Mouse (Mus musculus) hindbrain, embryonic 10.5 days (tissue): ENCODE measurements at regions not wholly inside any gene's neighbourhood (a gene's known extent, or its start where the extent isn't known, plus 50 kb on each side); places are given as distances from the start of the nearest gene placed in this dataset.

ENCODE experiments used
- DNase-seq: peaks from one replicate; pipeline ENCODE4 v3.0.0-alpha.2; 2017; ENCODE audit warnings: low spot score
- H3K27ac ChIP-seq: fragments of 300-500 bp; sonication (generic); 2 replicates; pipeline ENCODE4 v1.5.1; 2016; ENCODE audit warnings: mild to moderate bottlenecking, moderate library complexity
- H3K27me3 ChIP-seq: fragments of 300-500 bp; sonication (generic); 2 replicates; pipeline ENCODE4 v1.6.1; 2016; ENCODE audit warnings: mild to moderate bottlenecking; ENCODE audit not compliant: poor library complexity, insufficient read depth, severe bottlenecking
- H3K36me3 ChIP-seq: fragments of 300-500 bp; sonication (generic); 2 replicates; pipeline ENCODE4 v1.6.1; 2016; ENCODE audit warnings: mild to moderate bottlenecking, moderate library complexity
- H3K4me1 ChIP-seq: fragments of 300-500 bp; sonication (generic); replicated peaks from 2 replicates; pipeline ENCODE4 v1.6.1; 2016; ENCODE audit warnings: mild to moderate bottlenecking
- H3K4me3 ChIP-seq: fragments of 300-500 bp; sonication (generic); 2 replicates; pipeline ENCODE4 v1.5.1; 2016; ENCODE audit warnings: mild to moderate bottlenecking, moderate library complexity
- H3K9me3 ChIP-seq: fragments of 300-500 bp; sonication (generic); 2 replicates; pipeline ENCODE4 v1.6.1; 2016; ENCODE audit warnings: mild to moderate bottlenecking, moderate library complexity
- WGBS: fragments of 180-500 bp; shearing (Covaris S2); methylation state at CpG from one replicate; pipeline ENCODE4 v1.1.7; 2016; 5-methylcytosine and 5-hydroxymethylcytosine counted together

DNA sequence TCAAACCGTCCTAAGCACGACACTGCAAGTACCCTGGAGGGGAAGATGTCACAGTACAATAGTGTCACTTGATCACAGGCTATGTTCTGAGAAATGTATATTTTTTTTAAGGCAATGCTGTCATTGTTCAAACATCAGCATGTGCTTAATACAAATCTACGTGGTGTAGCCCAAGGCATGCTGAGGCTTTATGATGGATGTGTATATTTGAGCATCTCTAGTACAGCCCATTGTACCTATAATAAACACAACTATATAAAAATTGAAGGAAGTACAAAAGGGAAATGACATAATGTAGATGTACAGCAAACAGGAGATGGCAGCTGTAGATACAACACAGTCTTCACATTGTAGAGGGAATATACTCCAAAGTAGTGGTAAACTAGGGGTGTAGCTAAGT, 309.2 kb downstream of the Galc start:
- no peaks in the 10 kb centered on the region for H3K4me1 ChIP-seq
- no peak overlapping the region for H3K27ac ChIP-seq
- no peaks in the 10 kb centered on the region for H3K27me3 ChIP-seq
- H3K36me3 ChIP-seq, result no peaks in the 10 kb centered on the region
- 75% methylated on average over 3 of the region's 3 CpGs for WGBS
- no peak for DNase-seq
- H3K9me3 ChIP-seq, result no peaks in the 10 kb centered on the region
- no peak overlapping the region for H3K4me3 ChIP-seq

DNA sequence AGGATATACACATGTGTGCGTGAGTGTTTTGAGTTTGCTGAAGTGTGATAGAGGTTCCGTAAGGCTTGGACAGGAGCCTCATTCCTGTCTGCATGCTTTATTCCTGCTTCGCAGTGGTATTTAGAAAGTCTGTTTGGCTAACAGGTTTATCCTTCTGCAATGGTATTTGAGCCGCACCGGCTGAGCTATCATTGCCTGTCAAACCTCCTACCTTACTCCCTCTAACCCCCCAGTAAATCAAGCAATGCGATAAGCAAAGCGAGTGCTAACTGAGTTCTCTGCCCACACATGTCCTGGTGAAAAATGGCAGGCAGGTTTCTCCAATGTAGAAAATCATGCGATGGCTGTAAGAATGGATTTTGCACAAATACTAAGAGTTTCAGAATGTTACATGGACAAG, 311.8 kb downstream of the Galc start:
- H3K9me3 ChIP-seq, result no peaks in the 10 kb centered on the region

DNA sequence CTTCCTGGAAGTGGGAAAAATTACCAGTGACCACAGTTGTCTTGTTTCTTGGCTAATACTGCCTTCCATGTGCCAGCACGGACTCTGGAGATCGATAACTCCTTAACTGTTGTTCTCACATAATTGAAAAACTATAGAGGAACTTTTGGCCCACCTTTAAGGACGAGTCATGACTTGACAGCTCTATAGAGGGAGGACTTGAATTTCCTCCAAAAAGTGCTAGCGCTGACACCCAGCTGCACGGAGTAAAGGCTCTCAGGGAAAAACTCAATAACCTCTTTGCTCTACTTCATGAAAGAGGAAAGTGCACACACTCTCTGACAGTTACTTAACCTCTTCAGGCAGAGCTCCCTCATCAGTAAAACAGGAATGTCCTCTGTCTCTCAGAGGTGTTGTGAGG, 320.9 kb downstream of the Galc start:
- H3K4me1 ChIP-seq, result no peaks in the 10 kb centered on the region
- no peak overlapping the region for H3K4me3 ChIP-seq
- DNase-seq, result no peak
- no peaks in the 10 kb centered on the region for H3K9me3 ChIP-seq
- H3K27ac ChIP-seq, result no peak overlapping the region
- H3K27me3 ChIP-seq, result no peaks in the 10 kb centered on the region
- no peaks in the 10 kb centered on the region for H3K36me3 ChIP-seq
- 86% methylated on average over 5 of the region's 5 CpGs for WGBS

More for the DNA sequence above, 311.8 kb downstream of the Galc start:
- no peak for DNase-seq
- H3K27ac ChIP-seq, result no peak overlapping the region
- H3K36me3 ChIP-seq, result no peaks in the 10 kb centered on the region
- H3K4me1 ChIP-seq, result no peaks in the 10 kb centered on the region
- H3K4me3 ChIP-seq, result no peak overlapping the region
- 96% methylated on average over 8 of the region's 8 CpGs for WGBS
- H3K27me3 ChIP-seq, result no peaks in the 10 kb centered on the region

DNA sequence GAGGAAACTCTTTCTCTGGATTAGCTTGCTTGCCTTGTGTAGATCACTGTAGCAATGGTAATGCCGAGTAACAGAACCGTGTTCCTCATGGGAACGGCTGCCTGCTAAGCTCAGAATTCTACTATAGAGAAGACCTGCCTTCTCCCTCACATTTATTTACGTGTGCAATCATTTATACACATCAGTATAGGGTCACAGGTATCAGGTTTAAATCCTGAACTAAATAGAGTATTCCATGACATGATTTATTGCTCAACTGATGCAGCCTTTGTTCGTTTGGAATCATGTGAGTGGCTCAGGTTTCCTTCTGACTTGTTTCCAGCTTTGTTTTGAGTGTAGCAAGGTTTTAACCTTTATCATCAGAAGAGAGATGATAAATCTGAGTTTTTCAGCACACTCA, 329.4 kb downstream of the Galc start:
- no peak for DNase-seq
- Histone ChIP-seq H3K4me3 (no peak overlapping the region), H3K9me3 (no peaks in the 10 kb centered on the region), H3K27me3 (no peaks in the 10 kb centered on the region), H3K27ac (no peak overlapping the region), H3K4me1 (peaks cover 4% of the 10 kb centered on the region; the same call in 1 of the 2 replicates), H3K36me3 (no peaks in the 10 kb centered on the region)
- 90% methylated on average over 5 of the region's 5 CpGs for WGBS

DNA sequence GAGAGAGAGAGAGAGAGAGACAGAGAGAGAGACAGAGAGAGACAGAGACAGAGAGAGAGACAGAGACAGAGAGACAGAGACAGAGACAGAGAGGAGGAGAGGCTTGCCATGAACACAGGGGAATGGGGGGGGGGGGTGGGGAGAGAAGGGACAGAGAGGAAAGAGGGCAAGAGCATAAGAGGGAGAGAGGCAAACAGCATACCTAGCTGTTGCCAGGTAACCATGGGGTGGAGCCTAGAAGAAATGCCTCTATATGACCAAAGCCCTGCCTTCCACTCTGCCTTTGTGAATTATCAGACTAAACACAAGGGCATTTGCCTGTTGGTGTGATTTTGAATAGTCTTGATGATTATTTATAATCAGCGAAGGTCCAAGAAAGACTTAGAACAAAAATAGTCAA, 332.2 kb downstream of the Galc start:
- Histone ChIP-seq H3K9me3 (no peaks in the 10 kb centered on the region), H3K27me3 (no peaks in the 10 kb centered on the region), H3K4me3 (no peak overlapping the region), H3K36me3 (no peaks in the 10 kb centered on the region), H3K27ac (no peak overlapping the region), H3K4me1 (peaks cover 4% of the 10 kb centered on the region; the same call in 1 of the 2 replicates)
- DNase-seq, result no peak
- 90% methylated on average over 1 of the region's 1 CpGs for WGBS

DNA sequence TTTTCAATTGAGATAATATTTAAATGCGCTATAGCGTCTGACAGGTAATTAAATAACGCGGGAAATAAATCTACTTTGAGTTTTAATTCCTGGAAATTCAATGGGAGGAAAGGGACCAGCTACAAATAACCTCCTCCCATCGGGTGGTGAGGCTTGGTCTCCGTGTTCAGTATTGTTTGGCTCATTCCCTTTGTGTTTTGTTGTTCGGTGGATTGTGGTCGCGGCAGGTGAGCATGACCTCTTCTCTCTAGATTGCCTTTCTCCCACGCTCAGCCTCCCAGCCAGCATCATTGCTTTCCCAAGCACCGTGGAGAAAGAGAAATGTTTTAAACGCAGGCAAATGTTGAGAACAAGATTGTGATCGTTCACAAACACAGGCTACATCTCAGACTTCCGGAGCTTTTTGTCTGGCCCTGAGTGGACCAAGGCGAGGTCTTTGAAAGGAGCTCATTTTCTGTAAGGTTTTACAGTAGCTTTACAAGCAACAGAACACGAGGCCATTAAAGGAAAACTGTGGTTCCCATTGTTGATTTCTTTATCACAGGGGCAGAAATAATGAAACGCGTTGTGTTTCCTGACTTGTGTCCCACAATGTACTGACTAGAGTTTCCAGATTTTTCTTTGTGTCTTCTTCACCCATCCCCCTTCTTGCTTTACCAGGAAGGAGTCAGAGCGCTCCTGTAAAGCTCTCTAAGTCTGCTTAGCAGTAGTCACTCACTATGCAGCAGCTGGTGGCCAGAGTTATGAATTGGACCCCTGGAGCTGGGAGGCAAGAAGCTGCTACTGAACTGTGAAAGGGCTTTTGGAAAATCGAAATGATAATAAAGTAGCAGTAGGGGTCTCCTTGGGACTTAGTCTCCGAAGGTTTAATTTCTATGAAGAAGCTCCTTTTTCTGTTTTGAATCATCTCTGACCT, 337.7 kb downstream of the Galc start:
- 39% methylated on average over 21 of the region's 21 CpGs for WGBS
- Histone ChIP-seq H3K27ac (peak overlapping the region; percentile 75), H3K27me3 (no peaks in the 10 kb centered on the region), H3K9me3 (no peaks in the 10 kb centered on the region), H3K4me1 (0 out of 2 replicates have a peak, but pooled peaks cover 9% of the 10 kb centered on the region), H3K4me3 (no peak overlapping the region), H3K36me3 (no peaks in the 10 kb centered on the region)
- peak; percentile 17 for DNase-seq

DNA sequence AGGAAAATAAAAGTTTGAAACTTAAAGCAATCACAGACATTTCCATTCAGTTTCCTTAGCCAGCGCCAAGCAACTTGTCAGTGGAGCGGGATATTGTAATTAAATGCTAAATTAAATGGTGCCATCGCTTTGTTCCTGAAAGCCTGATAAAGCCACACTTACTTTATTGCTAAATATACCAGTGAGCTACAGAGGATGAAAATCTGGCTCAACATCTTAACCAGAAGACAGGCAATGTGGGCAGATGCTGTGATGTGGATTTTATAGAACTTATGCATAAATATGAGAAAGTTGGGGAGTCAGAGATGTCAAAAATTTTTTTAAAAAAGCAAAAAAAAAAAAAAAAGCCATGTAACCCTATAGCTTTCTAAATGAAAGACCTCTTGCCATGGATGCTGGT, 340.8 kb downstream of the Galc start:
- H3K4me3 ChIP-seq, result no peak overlapping the region
- H3K36me3 ChIP-seq, result no peaks in the 10 kb centered on the region
- WGBS, result 92% methylated on average over 3 of the region's 3 CpGs
- H3K4me1 ChIP-seq, result 0 out of 2 replicates have a peak, but pooled peaks cover 9% of the 10 kb centered on the region
- no peaks in the 10 kb centered on the region for H3K27me3 ChIP-seq
- no peak overlapping the region for H3K27ac ChIP-seq
- no peak for DNase-seq
- no peaks in the 10 kb centered on the region for H3K9me3 ChIP-seq

DNA sequence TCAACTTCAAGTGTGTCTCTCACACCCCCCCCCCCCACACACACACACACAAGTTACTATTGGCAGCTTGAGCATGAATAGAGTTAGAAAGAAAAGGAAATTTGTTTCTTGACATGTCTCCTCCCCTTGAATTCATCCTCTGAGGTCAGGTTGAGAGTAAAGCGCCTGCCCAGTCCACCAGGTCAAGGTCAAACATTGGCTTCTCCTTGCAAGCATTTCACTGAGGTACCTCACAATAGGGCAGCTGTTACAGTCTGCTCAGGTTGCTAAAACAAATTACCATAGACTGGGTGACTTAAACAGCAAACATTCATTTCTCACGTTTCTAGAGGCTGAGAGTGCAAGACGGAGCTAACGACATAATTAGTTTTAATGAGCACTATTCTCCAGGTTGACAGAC, 344.2 kb downstream of the Galc start:
- WGBS, result 81% methylated on average over 4 of the region's 4 CpGs
- no peak overlapping the region for H3K27ac ChIP-seq
- H3K9me3 ChIP-seq, result no peaks in the 10 kb centered on the region
- H3K4me3 ChIP-seq, result no peak overlapping the region
- no peak for DNase-seq
- H3K36me3 ChIP-seq, result no peaks in the 10 kb centered on the region
- no peaks in the 10 kb centered on the region for H3K27me3 ChIP-seq
- H3K4me1 ChIP-seq, result no peaks in the 10 kb centered on the region

DNA sequence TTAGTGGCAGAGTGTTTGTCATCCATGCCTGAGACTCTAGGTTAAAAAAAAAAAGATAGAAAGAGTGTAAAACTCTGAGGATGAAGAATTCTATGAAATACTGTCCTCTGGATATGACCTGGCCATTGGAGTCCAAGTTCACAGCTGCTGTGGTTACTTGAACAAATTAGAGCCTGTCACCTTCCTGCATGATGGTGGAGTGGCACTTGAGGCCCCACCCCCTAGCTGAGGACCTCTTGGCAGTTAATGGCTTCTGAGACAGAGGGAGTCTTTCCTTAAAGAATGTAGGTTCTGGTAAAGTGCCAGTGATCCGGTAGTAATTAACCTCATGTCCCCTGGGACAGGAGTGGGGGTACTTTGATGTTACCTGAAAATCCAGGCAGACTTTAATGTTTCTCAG, 346.5 kb downstream of the Galc start:
- Histone ChIP-seq H3K4me3 (no peak overlapping the region), H3K27ac (no peak overlapping the region), H3K36me3 (no peaks in the 10 kb centered on the region), H3K4me1 (no peaks in the 10 kb centered on the region), H3K27me3 (no peaks in the 10 kb centered on the region), H3K9me3 (no peaks in the 10 kb centered on the region)
- DNase-seq, result no peak
- 89% methylated on average over 1 of the region's 1 CpGs for WGBS

DNA sequence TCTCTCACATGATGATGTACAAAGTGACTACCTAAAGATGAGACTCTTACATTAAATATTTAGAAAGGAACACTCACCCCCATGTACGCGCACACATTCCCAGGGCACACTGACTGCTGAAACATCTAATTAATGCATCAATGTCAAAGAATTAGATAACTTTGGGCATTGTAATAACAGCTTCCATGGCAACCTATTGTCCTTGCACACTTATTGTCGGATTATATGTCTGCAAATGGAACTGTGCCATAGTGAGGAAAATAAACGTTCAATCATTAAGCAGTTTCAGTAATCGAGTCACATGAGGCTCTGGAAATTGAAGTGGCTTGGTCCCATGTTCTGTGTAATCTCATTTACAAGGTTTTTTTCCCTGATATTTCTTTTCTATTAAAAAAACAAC, 360.0 kb downstream of the Galc start:
- DNase-seq, result no peak
- Histone ChIP-seq H3K9me3 (no peaks in the 10 kb centered on the region), H3K27me3 (no peaks in the 10 kb centered on the region), H3K4me1 (no peaks in the 10 kb centered on the region), H3K27ac (no peak overlapping the region), H3K4me3 (no peak overlapping the region), H3K36me3 (no peaks in the 10 kb centered on the region)
- 81% methylated on average over 5 of the region's 5 CpGs for WGBS

DNA sequence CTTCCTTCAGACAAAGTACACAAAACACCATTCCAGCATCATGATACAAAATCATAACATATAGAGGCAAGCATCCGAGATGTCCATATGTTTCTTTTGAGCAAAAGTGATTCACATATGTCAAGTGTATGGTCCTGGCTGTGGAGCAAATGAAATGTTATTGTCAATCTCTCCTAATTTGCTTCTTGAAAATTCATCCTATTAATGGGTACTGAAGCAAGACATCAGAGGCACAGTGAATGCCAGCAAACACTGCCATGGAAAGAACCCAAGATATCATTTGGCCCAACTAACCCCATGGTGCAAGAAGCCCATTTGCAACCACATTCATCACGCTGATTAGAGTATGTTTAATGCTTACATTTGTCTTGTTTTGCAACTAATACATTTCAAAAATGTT, 361.1 kb downstream of the Galc start:
- H3K4me1 ChIP-seq, result no peaks in the 10 kb centered on the region
- no peaks in the 10 kb centered on the region for H3K36me3 ChIP-seq
- WGBS, result 90% methylated on average over 2 of the region's 2 CpGs
- no peaks in the 10 kb centered on the region for H3K27me3 ChIP-seq
- H3K4me3 ChIP-seq, result no peak overlapping the region
- no peak overlapping the region for H3K27ac ChIP-seq
- no peaks in the 10 kb centered on the region for H3K9me3 ChIP-seq
- DNase-seq, result no peak

DNA sequence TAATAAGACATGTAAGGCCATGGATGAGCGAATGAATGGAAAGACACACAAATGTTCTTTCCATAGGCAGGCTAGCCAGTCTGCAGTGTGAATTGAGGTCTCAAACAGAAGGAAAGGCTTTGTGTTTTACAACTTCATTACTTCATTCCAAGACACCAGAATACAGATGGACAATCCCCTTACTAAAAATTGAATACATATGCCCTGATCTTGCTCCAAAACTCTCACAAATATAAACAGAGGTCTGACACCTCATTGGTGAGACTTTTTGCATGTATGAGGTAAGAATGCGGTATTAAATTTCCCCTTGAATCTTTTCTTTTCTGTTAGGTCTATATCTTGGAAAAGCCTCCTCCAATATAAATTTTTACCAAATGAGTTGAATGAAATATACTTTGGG, 363.3 kb downstream of the Galc start:
- H3K36me3 ChIP-seq, result no peaks in the 10 kb centered on the region
- H3K27me3 ChIP-seq, result no peaks in the 10 kb centered on the region
- WGBS, result 93% methylated on average over 2 of the region's 2 CpGs
- no peak for DNase-seq
- no peaks in the 10 kb centered on the region for H3K9me3 ChIP-seq
- H3K4me3 ChIP-seq, result no peak overlapping the region
- H3K27ac ChIP-seq, result no peak overlapping the region
- H3K4me1 ChIP-seq, result no peaks in the 10 kb centered on the region

DNA sequence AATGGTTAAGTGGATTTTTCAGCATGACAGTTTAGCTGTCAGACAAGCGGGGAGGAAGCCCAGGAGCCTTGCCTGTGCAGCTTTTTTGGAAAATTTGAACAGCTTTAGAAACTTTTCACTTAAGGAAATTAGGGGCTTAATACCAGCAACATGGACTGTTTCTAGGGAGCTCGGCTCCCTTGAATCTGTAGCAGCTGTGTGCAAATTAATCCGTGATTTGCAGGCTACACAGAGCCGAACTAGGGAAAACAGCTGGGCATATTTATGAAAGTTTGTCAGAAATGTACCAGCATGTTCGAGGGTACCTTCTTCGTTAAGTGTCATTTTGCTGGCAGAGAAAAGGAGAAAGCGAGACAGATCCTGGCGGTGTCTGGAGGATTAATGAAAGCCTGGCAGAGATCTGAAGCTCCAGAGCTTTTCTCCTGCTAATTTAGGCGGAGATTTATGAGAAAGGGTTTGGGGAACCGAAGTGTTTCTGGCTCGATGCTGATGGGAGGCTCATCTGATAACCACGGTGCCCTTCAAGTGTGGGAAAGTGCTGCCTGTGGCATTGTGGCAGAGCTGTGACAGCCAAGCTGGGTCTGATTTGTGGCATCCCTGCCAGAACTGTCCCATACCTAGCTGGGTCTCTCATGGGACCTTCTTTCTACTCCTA, 370.3 kb downstream of the Galc start:
- Histone ChIP-seq H3K36me3 (no peaks in the 10 kb centered on the region), H3K27ac (no peak overlapping the region), H3K4me3 (no peak overlapping the region), H3K9me3 (no peaks in the 10 kb centered on the region), H3K27me3 (no peaks in the 10 kb centered on the region), H3K4me1 (peaks cover 18% of the 10 kb centered on the region)
- WGBS, result 40% methylated on average over 12 of the region's 12 CpGs
- peak; percentile 3 for DNase-seq
